Mouse (Mus musculus) kidney, adult 8-10 months (tissue): ENCODE results near the gene Canx.
"Not testable (repeated sequence)": the region's sequence is repeated elsewhere in the genome, so short reads cannot be mapped to it uniquely, and the experiment has no call there.

Source experiments
- DNase-seq, 2 experiments: peaks; one replicate each; pipeline ENCODE4 v3.0.0; 2022

Gene Canx

GRCm38 (mm10) chr11:50329378-50329777 is 3.9 kb upstream of the Canx start:
- DNase-seq = no peak

- no peak for DNase-seq
Observed at GRCm38 (mm10) chr11:50328075-50328625, 2.7 kb upstream of the Canx start.

DNA sequence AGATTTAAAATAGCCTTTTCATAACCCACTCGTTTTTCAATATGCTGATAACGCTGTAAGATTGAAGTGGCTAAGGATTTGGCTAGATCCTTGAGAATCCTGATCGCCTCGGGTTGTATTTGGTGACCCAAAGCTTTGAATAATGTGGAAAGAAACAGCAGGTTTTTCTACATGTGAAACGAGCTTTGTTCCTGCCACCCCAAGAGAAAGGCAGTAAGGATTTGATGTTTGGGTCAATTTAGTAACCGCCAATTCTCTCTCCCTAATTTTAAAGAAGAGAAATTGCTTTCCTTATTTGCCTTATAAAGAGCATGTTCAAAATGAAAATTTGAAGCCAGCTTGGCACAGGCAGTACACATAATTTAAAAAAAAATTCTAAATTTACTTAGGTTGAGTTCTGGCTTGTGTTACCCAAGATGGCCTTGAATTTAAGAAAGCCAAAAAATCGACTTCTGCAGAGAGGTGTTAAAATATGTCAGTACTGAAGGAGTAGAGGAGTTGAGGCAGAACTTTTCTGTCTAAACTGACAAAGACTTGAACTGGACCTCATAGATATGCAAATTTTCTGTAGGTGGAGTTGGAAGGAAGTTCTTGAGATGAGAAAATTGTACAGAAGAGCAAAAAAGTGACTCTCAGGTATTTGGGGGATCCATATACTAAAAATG is 961 bp upstream of the Canx start:
- DNase-seq = no peak

DNA sequence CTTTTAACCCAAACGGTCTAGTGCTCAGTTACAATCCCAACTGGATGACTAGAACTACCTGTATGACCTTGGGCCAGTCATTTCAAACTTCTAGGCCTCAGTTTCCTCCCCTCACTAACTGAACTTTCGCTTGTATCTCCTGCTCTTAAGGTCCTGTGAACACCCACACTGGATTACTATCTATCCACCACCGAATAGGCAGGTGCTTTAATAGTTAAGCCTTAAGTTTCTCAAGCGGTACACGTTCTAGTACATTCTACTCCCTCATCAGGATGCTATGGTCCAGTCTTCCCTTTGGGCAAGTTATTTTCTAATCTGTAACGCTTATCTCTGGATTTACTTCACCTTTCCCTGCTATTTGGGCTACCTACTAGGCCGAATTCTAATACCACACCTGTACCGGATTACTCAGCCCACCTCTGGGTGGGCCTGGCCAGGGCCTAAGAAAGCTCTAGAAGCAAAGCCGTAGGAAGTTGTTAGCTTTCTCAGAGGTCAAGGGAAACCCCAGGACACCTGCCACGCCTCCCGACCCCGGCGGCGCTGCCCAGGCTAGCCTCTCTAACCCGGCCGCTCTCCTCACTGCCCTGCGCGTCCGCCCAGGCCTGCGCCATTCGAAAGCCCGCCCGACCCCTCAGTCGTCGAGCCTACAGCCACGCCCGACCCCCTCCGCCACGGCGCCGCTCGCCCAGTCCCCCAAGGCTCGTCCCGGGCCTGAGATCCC is 562 bp downstream of the Canx start:
- DNase-seq = peak; percentile 46 to 52

- DNase-seq = no peak
Observed at GRCm38 (mm10) chr11:50323843-50324242, 1.6 kb downstream of the Canx start.

- no peak for DNase-seq
Observed at GRCm38 (mm10) chr11:50322345-50322744, 3.1 kb downstream of the Canx start.

DNA sequence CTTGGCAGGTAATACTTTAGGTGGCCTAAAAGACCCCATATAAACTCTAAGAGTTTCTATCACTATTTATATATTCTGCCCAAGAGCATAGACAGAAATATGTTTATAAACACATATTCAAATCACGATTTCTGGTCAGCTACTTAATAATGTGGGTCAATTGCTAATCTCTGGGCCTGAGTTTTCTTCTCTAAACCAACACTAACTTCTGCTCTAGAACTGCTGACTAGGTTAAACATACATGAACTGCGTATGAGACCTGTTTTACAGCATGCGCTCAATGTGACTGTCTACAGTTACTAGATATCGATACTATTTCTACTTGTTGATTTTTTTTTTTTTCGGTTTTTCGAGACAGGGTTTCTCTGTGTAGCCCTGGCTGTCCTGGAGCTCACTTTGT is 4.2 kb downstream of the Canx start:
- no peak for DNase-seq

GRCm38 (mm10) chr11:50319343-50319742 is 6.1 kb downstream of the Canx start:
- not testable (repeated sequence) for DNase-seq

GRCm38 (mm10) chr11:50312803-50313202 is 12.7 kb downstream of the Canx start:
- DNase-seq = no peak

DNA sequence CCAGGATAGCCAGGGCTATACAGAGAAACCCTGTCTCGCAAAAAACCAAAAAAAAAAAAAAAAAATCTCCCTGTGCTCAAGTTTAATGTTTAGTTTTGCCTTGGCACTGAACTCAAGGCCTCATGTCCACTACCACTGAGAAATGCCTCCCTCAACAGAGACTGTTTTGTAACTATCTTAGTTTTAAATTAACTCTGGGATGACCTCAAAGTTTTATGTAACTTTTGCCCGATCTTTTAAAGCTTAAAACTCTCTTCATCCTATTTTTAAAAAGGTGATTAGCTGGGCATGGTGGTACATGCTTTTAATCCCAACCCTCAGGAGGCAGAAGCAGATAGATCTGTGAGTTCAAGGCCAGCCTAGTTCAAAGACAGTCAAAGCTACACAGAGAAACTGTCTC is 22.1 kb downstream of the Canx start:
- DNase-seq = peak in 1 of 2 experiments; percentile 67

- peak; percentile 99 for DNase-seq
Observed at GRCm38 (mm10) chr11:50292190-50292855, 33.1 kb downstream of the Canx start, which contains the start of gene Maml1. TSS of gene Maml1 (minus strand) at chr11:50292311.

GRCm38 (mm10) chr11:50291321-50292165 is 33.9 kb downstream of the Canx start:
- DNase-seq = peak; percentile 26 to 54

DNA sequence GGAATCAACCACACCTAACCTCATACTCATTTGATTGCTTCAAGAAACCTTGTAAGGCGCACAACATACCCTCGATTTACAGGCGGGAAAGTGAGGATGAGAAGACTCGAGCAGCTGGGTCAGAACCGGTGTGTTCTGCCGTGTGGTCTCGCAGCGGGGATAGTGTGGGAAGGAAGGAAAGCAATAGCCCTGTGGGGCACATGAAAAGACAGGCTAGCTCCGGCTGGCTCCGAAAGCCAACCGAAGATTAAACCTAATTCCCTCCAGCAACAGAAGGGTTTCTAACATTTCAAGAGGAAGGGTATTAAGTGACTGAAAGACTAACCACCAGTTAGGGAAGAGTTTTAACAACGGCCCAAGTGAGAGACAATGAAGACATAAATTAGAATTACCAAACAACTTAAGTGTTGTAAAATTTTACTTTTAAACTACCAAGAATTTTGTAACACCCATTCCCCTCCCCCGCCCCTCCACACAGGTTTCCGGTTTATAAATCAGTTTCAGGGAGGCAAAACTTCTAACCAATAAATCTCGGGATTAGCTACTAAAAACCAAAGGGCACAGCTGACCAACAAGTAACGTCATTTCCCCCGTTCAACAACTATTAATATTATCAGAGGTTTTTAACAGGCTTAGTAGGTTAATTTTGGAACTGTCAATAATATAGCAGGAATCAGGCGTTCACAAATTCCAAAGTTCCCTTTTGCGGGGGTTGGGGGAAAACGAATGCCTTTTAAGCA is 34.8 kb downstream of the Canx start:
- peak; percentile 25 to 41 for DNase-seq

- DNase-seq = no peak
Observed at GRCm38 (mm10) chr11:50286428-50286827, 39.0 kb downstream of the Canx start.

DNA sequence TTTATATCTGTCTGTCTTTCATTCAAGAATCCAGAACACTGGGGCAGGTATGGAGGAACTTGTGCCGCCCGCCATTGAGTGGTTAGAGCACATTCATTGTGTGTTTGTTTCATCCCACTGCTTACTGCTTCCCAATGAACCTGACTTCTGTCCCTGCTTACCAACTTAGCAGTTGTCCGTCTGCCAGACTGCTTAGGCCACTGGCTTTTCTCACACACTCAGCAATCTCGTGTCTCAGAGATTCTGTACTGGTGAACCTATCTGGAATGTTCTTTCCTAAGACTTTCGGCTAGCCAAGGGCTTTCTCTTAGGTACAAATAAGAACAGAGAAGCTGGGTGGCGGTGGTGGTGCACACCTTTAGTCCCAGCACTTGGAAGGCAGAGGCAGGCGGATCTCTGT is 39.8 kb downstream of the Canx start:
- peak in 1 of 2 experiments; percentile 31 for DNase-seq

- DNase-seq = no peak
Observed at GRCm38 (mm10) chr11:50285263-50285662, 40.2 kb downstream of the Canx start.

DNA sequence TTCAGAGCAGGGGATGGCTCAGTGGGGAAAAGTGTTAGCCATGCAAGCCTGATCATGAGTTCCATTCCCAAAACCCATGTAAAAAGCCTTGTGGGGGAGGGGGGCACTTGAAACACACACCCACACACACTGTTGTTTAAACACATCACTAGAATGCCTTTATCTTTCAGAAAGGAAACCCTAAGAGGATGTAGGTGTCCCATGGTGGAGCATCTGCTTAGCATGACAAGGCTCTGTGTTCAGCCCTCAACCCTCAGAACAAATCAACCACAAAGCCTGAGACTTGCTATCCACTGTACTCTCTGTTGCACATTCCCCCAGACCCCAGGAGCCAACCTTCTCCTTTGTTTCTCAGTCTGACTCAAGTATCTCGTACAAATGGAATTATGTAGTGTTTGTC is 45.4 kb downstream of the Canx start:
- no peak for DNase-seq

GRCm38 (mm10) chr11:50279005-50279404 is 46.5 kb downstream of the Canx start:
- DNase-seq = no peak

- DNase-seq = no peak
Observed at GRCm38 (mm10) chr11:50277706-50278105, 47.8 kb downstream of the Canx start.

GRCm38 (mm10) chr11:50277025-50277424 is 48.4 kb downstream of the Canx start:
- DNase-seq = no peak

DNA sequence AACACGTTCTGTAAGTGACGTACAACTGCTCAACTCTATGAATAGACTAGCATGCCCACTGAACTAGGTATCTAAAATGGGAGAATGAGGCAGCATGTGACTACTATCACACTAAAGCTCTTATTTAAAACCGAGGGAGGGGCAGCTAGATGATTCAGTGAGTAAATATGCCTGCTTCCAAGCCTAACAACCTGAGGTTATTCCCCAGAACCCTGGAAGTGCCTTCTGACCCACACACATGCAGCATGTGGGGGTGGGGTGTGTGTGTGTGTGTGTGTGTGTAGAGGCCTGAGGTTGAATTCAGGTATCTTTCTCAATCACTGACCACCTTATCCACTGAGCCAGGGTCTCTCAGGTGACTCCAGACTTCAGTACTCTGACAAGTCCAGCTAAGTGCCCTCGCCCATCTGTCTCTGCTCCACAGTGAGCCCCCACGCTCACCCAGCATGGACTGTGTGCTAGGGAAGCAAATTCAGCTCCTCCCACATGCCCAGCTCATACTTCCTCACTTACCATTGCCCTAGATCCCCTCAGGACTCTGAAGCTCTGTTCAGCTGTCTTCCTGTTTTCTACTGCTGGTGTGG is 49.8 kb downstream of the Canx start:
- DNase-seq = no peak

DNA sequence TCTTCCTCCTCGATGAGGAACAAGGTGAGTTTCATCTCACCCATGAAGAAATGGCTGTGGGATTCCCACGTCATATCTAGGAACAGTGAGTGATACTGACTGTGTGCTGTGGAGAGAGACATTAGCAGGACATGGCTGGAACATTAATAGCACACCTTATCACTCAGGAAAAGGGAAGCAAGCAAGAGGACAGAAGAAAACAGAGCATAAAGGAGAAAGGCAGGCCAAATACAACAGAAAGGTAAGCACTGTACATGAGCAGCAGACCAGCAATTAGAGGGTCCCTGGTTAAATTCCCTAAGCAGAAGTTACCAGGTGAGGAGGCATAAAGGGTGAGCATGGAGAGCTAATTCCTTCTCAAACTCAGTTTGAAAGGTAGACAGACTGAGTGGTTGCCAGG is 50.4 kb downstream of the Canx start:
- DNase-seq = no peak
